Mouse (Mus musculus) left cerebral cortex, adult 2 months (tissue): ENCODE data around the gene Hoxa1. TPM values are rescaled to one million over a fixed set of nuclear protein-coding genes. Genes with fewer than 3 reads are reported as not detected.

Source experiments
- DNase-seq, 2 experiments: peaks; one replicate each; pipeline ENCODE4 v3.0.0; 2021 to 2022; ENCODE audit warnings: low spot score in 2 of 2, mixed read lengths in 1 of 2; ENCODE audit errors: extremely low spot score in 1 of 2
- H3K27ac ChIP-seq: fragments of 200-600 bp; 2 replicates; pipeline ENCODE4 v1.8.1; 2022
- H3K4me3 ChIP-seq: fragments of 200-600 bp; 2 replicates; pipeline ENCODE4 v1.8.1; 2022
- CTCF ChIP-seq: fragments of 200-600 bp; IDR thresholded peaks from 2 replicates; pipeline ENCODE4 v1.8.1; 2022; ENCODE audit warnings: antibody characterized with exemption, mild to moderate bottlenecking, moderate library complexity
- intact Hi-C: fragments of 180-260 bp; cut with DNase I; formaldehyde crosslinking; loops from one replicate; pipeline ENCODE4 v1.15.1; 2025
- total RNA-seq, 2 experiments: library from RNA; stranded (reverse); gene quantifications; 2 replicates each; pipeline ENCODE4 v1.2.3; 2021

Gene Hoxa1
- total RNA-seq, 2 experiments from 2014 or later: not detected

- Histone ChIP-seq H3K4me3 (no peak overlapping the region), H3K27ac (no peak overlapping the region)
- intact Hi-C loops: loop anchor here (5.0 kb wide), 1 partner anchor 990 kb away; no protein-coding TSS in a partner anchor
- no peak for DNase-seq
- TF ChIP-seq CTCF: no peak
Observed at GRCm38 (mm10) chr6:52167736-52168161, 9.6 kb upstream of the Hoxa1 start.

GRCm38 (mm10) chr6:52167176-52167575 lies 9.1 kb upstream of the Hoxa1 start:
- H3K4me3 ChIP-seq: no peak overlapping the region
- no peak for TF ChIP-seq CTCF
- H3K27ac ChIP-seq: no peak overlapping the region
- DNase-seq: no peak
- intact Hi-C loops: loop anchor here (5.0 kb wide), 1 partner anchor 990 kb away; no protein-coding TSS in a partner anchor

- H3K4me3 ChIP-seq: no peak overlapping the region
- no peak for DNase-seq
- H3K27ac ChIP-seq: no peak overlapping the region
- TF ChIP-seq CTCF: no peak
- intact Hi-C loops: loop anchor here (5.0 kb wide), 1 partner anchor 989 kb away; no protein-coding TSS in a partner anchor
Observed at GRCm38 (mm10) chr6:52166431-52167077, 8.4 kb upstream of the Hoxa1 start.

- no peak for TF ChIP-seq CTCF
- Histone ChIP-seq H3K4me3 (no peak overlapping the region), H3K27ac (no peak overlapping the region)
- intact Hi-C loops: loop anchor here (5.0 kb wide), 1 partner anchor 988 kb away; no protein-coding TSS in a partner anchor
- DNase-seq: no peak
Observed at GRCm38 (mm10) chr6:52165441-52166370, 7.6 kb upstream of the Hoxa1 start.

GRCm38 (mm10) chr6:52164626-52165440 lies 6.7 kb upstream of the Hoxa1 start, which contains the start of gene Hoxa2:
Gene Hoxa2, minus strand, starts transcription at chr6:52164831.
- TF ChIP-seq CTCF: no peak
- Histone ChIP-seq H3K4me3 (no peak within 1 kb of the TSS), H3K27ac (no peak within 1 kb of the TSS)
- intact Hi-C loops: loop anchor here (5.0 kb wide), 2 partner anchors 147 to 988 kb away; partner anchors contain the start of gene Evx1
- no peak for DNase-seq

GRCm38 (mm10) chr6:52164051-52164625 lies 6.0 kb upstream of the Hoxa1 start:
- TF ChIP-seq CTCF: no peak
- no peak for DNase-seq
- H3K27ac ChIP-seq: no peak overlapping the region
- H3K4me3 ChIP-seq: no peak overlapping the region
- intact Hi-C loops: loop anchor here (5.0 kb wide), 1 partner anchor 148 kb away; the partner anchor contains the start of gene Evx1

GRCm38 (mm10) chr6:52163366-52164031 lies 5.4 kb upstream of the Hoxa1 start:
- intact Hi-C loops: loop anchor here (5.0 kb wide), 1 partner anchor 149 kb away; the partner anchor contains the start of gene Evx1
- no peak for TF ChIP-seq CTCF
- H3K4me3 ChIP-seq: no peak overlapping the region
- DNase-seq: no peak
- no peak overlapping the region for H3K27ac ChIP-seq

GRCm38 (mm10) chr6:52162611-52163365 lies 4.7 kb upstream of the Hoxa1 start:
- no peak for DNase-seq
- Histone ChIP-seq H3K27ac (no peak overlapping the region), H3K4me3 (no peak overlapping the region)
- TF ChIP-seq CTCF: no peak
- intact Hi-C loops: loop anchor here (5.0 kb wide), 1 partner anchor 150 kb away; the partner anchor contains the start of gene Evx1

- Histone ChIP-seq H3K27ac (no peak overlapping the region), H3K4me3 (no peak overlapping the region)
- intact Hi-C loops: loop anchor here (5.0 kb wide), 1 partner anchor 150 kb away; the partner anchor contains the start of gene Evx1
- TF ChIP-seq CTCF: no peak
- no peak for DNase-seq
Observed at GRCm38 (mm10) chr6:52162093-52162380, 3.9 kb upstream of the Hoxa1 start.
